Mouse (Mus musculus) A20 (cell line): ENCODE measurements at regions not wholly inside any gene's neighbourhood (a gene's known extent, or its start where the extent isn't known, plus 50 kb on each side); places are given as distances from the start of the nearest gene placed in this dataset.
"Not testable (repeated sequence)": the region's sequence is repeated elsewhere in the genome, so short reads cannot be mapped to it uniquely, and the experiment has no call there.

Source experiments
- DNase-seq: peaks from one replicate; pipeline ENCODE4 v3.0.0-alpha.2; 2011; ENCODE audit warnings: low read depth, low spot score

GRCm38 (mm10) chr5:16937840-16938239, 146.2 kb downstream of the Gm28710 start:
- peak; percentile 21 for DNase-seq

- peak; percentile 37 for DNase-seq
These were observed 155.8 kb downstream of the Gm28710 start for GRCm38 (mm10) chr5:16947430-16947829.

GRCm38 (mm10) chr5:16967735-16968134, 176.1 kb downstream of the Gm28710 start:
- no peak for DNase-seq

- not testable (repeated sequence) for DNase-seq
These were observed 177.2 kb downstream of the Gm28710 start for GRCm38 (mm10) chr5:16968817-16969216.

- peak; percentile 59 for DNase-seq
These were observed 181.7 kb downstream of the Gm28710 start for GRCm38 (mm10) chr5:16973206-16973896.

GRCm38 (mm10) chr5:16976006-16976405, 184.4 kb downstream of the Gm28710 start:
- DNase-seq: no peak

GRCm38 (mm10) chr5:16984877-16985276, 193.3 kb downstream of the Gm28710 start:
- DNase-seq: no peak

- no peak for DNase-seq
These were observed 199.9 kb downstream of the Gm28710 start for GRCm38 (mm10) chr5:16991518-16991917.

- no peak for DNase-seq
These were observed 207.6 kb downstream of the Gm28710 start for GRCm38 (mm10) chr5:16999183-16999582.

- DNase-seq: no peak
These were observed 215.4 kb downstream of the Gm28710 start for GRCm38 (mm10) chr5:17006807-17007522.

- DNase-seq: no peak
These were observed 230.0 kb downstream of the Gm28710 start for GRCm38 (mm10) chr5:17021636-17022035.

- no peak for DNase-seq
These were observed 262.3 kb downstream of the Gm28710 start for GRCm38 (mm10) chr5:17053935-17054334.

- no peak for DNase-seq
These were observed 273.0 kb downstream of the Gm28710 start for GRCm38 (mm10) chr5:17064565-17064964.

GRCm38 (mm10) chr5:17080405-17080804, 288.8 kb downstream of the Gm28710 start:
- DNase-seq: no peak

- no peak for DNase-seq
These were observed 261.4 kb upstream of the Speer4f2 start for GRCm38 (mm10) chr5:17111556-17111955.

GRCm38 (mm10) chr5:17112026-17112425, 261.0 kb upstream of the Speer4f2 start:
- DNase-seq: peak; percentile 2

GRCm38 (mm10) chr5:17115035-17115434, 257.9 kb upstream of the Speer4f2 start:
- no peak for DNase-seq

- no peak for DNase-seq
These were observed 256.9 kb upstream of the Speer4f2 start for GRCm38 (mm10) chr5:17116072-17116471.

GRCm38 (mm10) chr5:17125240-17125639, 247.7 kb upstream of the Speer4f2 start:
- no peak for DNase-seq

- no peak for DNase-seq
These were observed 245.5 kb upstream of the Speer4f2 start for GRCm38 (mm10) chr5:17127501-17127900.

- DNase-seq: no peak
These were observed 237.5 kb upstream of the Speer4f2 start for GRCm38 (mm10) chr5:17135489-17135888.

GRCm38 (mm10) chr5:17141555-17141954, 231.4 kb upstream of the Speer4f2 start:
- DNase-seq: no peak

GRCm38 (mm10) chr5:17174562-17174961, 198.4 kb upstream of the Speer4f2 start:
- no peak for DNase-seq
